Mouse (Mus musculus) stomach, embryonic 15.5 days (tissue): Measurements from ENCODE around the gene Ulk1. TPM values are rescaled to one million over a fixed set of nuclear protein-coding genes. Genes with fewer than 3 reads are reported as not detected.

Experiments used
- ATAC-seq: fragments of 200-750 bp; cut with Nextera tagmentation; 2 replicates; pipeline ENCODE4 v1.8.0; 2017; ENCODE audit warnings: low read depth, moderate number of reproducible peaks, moderate TSS enrichment; ENCODE audit not compliant: insufficient read depth, low FRiP score
- H3K27ac ChIP-seq: fragments of 300-500 bp; sonication (generic); 2 replicates; pipeline ENCODE4 v1.5.1; 2015; ENCODE audit warnings: mild to moderate bottlenecking, inconsistent platforms
- H3K27me3 ChIP-seq: fragments of 300-500 bp; sonication (generic); replicated peaks from 2 replicates; pipeline ENCODE4 v1.6.1; 2015; ENCODE audit warnings: inconsistent platforms
- H3K36me3 ChIP-seq: fragments of 300-500 bp; sonication (generic); 2 replicates; pipeline ENCODE4 v1.6.1; 2015; ENCODE audit warnings: inconsistent platforms
- H3K4me1 ChIP-seq: fragments of 300-500 bp; sonication (generic); 2 replicates; pipeline ENCODE4 v1.6.1; 2015; ENCODE audit warnings: inconsistent platforms
- H3K4me2 ChIP-seq: fragments of 300-500 bp; sonication (generic); 2 replicates; pipeline ENCODE4 v1.6.1; 2015; ENCODE audit warnings: mild to moderate bottlenecking, inconsistent platforms
- H3K4me3 ChIP-seq: fragments of 300-500 bp; sonication (generic); replicated peaks from 2 replicates; pipeline ENCODE4 v1.5.1; 2015; ENCODE audit warnings: inconsistent platforms
- H3K9ac ChIP-seq: fragments of 300-500 bp; sonication (generic); 2 replicates; pipeline ENCODE4 v1.6.1; 2015; ENCODE audit warnings: inconsistent platforms
- H3K9me3 ChIP-seq: fragments of 300-500 bp; sonication (generic); 2 replicates; pipeline ENCODE4 v1.6.1; 2016; ENCODE audit warnings: inconsistent platforms
- WGBS: fragments of 180-500 bp; shearing (Covaris S2); methylation state at CpG from one replicate; pipeline ENCODE4 v1.1.7; 2015; 5-methylcytosine and 5-hydroxymethylcytosine counted together
- polyA plus RNA-seq: library from polyadenylated mRNA; unstranded; fragments of >200 nt; fragmentation: Nextera tagmentation; extraction: Ambion mirVana; gene quantifications from 2 replicates; pipeline ENCODE4 v1.2.1, GENCODE M21; 2015

The Ulk1 gene
- polyA plus RNA-seq, 1 experiment from 2014 or later: 14.0 TPM

GRCm38 (mm10) chr5:110735606-110736005 lies 74.3 kb downstream of the Ulk1 start:
- Histone ChIP-seq H3K9me3 (no peaks in the 10 kb centered on the region), H3K27ac (no peak overlapping the region), H3K9ac (no peak overlapping the region), H3K4me3 (no peak overlapping the region), H3K4me2 (no peak overlapping the region), H3K27me3 (no peaks in the 10 kb centered on the region), H3K36me3 (peaks cover 44% of the 10 kb centered on the region), H3K4me1 (no peaks in the 10 kb centered on the region)
- ATAC-seq: no peak
- 90% methylated on average over 1 of the region's 1 CpGs for WGBS

Other genes starting within 250 kb of the Ulk1 start
- 44.8 and 50.6 TPM in 2 replicates for gene Noc4l, start 156.7 kb downstream of the Ulk1 start, polyA plus RNA-seq
- gene Ddx51, start 156.6 kb downstream of the Ulk1 start, polyA plus RNA-seq: 22.1 and 24.2 TPM in 2 replicates
- 29.8 and 46.2 TPM in 2 replicates for gene Ep400, start 39.4 kb downstream of the Ulk1 start, polyA plus RNA-seq
- gene Pus1, start 29.4 kb downstream of the Ulk1 start, polyA plus RNA-seq: 45.0 and 51.1 TPM in 2 replicates
- 28.2 and 30.0 TPM in 2 replicates for gene Hscb, start 29.7 kb upstream of the Ulk1 start, polyA plus RNA-seq
- 31.7 and 33.8 TPM in 2 replicates for gene Chek2, start 29.9 kb upstream of the Ulk1 start, polyA plus RNA-seq
- 10.2 and 10.9 TPM in 2 replicates for gene Ttc28, start 69.7 kb upstream of the Ulk1 start, polyA plus RNA-seq